Mouse (Mus musculus) hindbrain, embryonic 12.5 days (tissue): ENCODE data around the gene I830077J02Rik. TPM values are rescaled to one million over a fixed set of nuclear protein-coding genes. Genes with fewer than 3 reads are reported as not detected.

Experiments
- ATAC-seq: fragments of 200-750 bp; cut with Nextera tagmentation; 2 replicates; pipeline ENCODE4 v1.8.0; 2017; ENCODE audit warnings: moderate TSS enrichment; ENCODE audit not compliant: low FRiP score
- H3K27ac ChIP-seq: fragments of 300-500 bp; sonication (generic); 2 replicates; pipeline ENCODE4 v1.5.1; 2016; ENCODE audit warnings: mild to moderate bottlenecking
- H3K27me3 ChIP-seq: fragments of 300-500 bp; sonication (generic); 2 replicates; pipeline ENCODE4 v1.6.1; 2016; ENCODE audit warnings: mild to moderate bottlenecking
- H3K36me3 ChIP-seq: fragments of 300-500 bp; sonication (generic); 2 replicates; pipeline ENCODE4 v1.6.1; 2016; ENCODE audit warnings: mild to moderate bottlenecking
- H3K4me1 ChIP-seq: fragments of 300-500 bp; sonication (generic); 2 replicates; pipeline ENCODE4 v1.6.1; 2016
- H3K4me2 ChIP-seq: fragments of 300-500 bp; sonication (generic); replicated peaks from 2 replicates; pipeline ENCODE4 v1.6.1; 2016; ENCODE audit warnings: mild to moderate bottlenecking
- H3K4me3 ChIP-seq: fragments of 300-500 bp; sonication (generic); 2 replicates; pipeline ENCODE4 v1.5.1; 2016; ENCODE audit warnings: mild to moderate bottlenecking
- H3K9ac ChIP-seq: fragments of 300-500 bp; sonication (generic); 2 replicates; pipeline ENCODE4 v1.6.1; 2016; ENCODE audit warnings: mild to moderate bottlenecking, moderate library complexity
- H3K9me3 ChIP-seq: fragments of 300-500 bp; sonication (generic); replicated peaks from 2 replicates; pipeline ENCODE4 v1.6.1; 2016; ENCODE audit warnings: mild to moderate bottlenecking
- WGBS: fragments of 180-500 bp; shearing (Covaris S2); methylation state at CpG from one replicate; pipeline ENCODE4 v1.1.7; 2016; 5-methylcytosine and 5-hydroxymethylcytosine counted together
- polyA plus RNA-seq: library from polyadenylated mRNA; unstranded; fragments of >200 nt; fragmentation: Nextera tagmentation; extraction: Ambion mirVana; gene quantifications from 2 replicates; pipeline ENCODE4 v1.2.1, GENCODE M21; 2016

The I830077J02Rik gene
- polyA plus RNA-seq, 1 experiment from 2014 or later: 0.21 TPM

- H3K4me3 ChIP-seq: no peak overlapping the region
- no peak overlapping the region for H3K4me2 ChIP-seq
- H3K4me1 ChIP-seq: no peaks in the 10 kb centered on the region
- WGBS: 44% methylated on average over 8 of the region's 8 CpGs
- H3K9me3 ChIP-seq: no peaks in the 10 kb centered on the region
- no peak overlapping the region for H3K27ac ChIP-seq
- H3K27me3 ChIP-seq: no peaks in the 10 kb centered on the region
- H3K36me3 ChIP-seq: no peaks in the 10 kb centered on the region
- ATAC-seq: peak; percentile 63
- H3K9ac ChIP-seq: no peak overlapping the region
Observed at GRCm38 (mm10) chr3:105899394-105900147, 32.9 kb downstream of the I830077J02Rik start.

GRCm38 (mm10) chr3:105898861-105899260 lies 33.6 kb downstream of the I830077J02Rik start:
- Histone ChIP-seq H3K9ac (no peak overlapping the region), H3K9me3 (no peaks in the 10 kb centered on the region), H3K27ac (no peak overlapping the region), H3K4me3 (no peak overlapping the region), H3K4me1 (no peaks in the 10 kb centered on the region), H3K4me2 (no peak overlapping the region), H3K36me3 (no peaks in the 10 kb centered on the region), H3K27me3 (no peaks in the 10 kb centered on the region)
- 93% methylated on average over 11 of the region's 11 CpGs for WGBS
- ATAC-seq: no peak

DNA sequence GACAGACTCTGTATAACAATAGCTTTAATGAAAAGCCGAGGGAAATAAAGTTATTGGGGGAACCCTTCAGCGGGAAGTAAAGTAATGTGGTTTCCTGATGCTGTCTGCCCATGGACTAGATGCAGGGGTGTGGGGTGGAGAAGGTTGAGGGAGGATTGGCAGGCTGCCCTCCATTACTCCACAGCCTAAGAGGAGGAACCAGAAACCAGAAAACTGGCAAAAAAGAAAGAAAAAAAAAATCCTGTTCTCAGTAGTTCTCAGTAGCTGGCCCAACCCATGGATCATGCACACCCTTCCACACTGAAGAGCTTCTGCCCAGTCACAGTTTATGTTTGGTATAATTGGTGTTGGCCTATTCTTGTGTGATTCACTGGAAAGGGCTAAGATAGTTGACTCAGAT lies 34.1 kb downstream of the I830077J02Rik start:
- no peaks in the 10 kb centered on the region for H3K9me3 ChIP-seq
- no peaks in the 10 kb centered on the region for H3K27me3 ChIP-seq
- no peak overlapping the region for H3K4me2 ChIP-seq
- H3K9ac ChIP-seq: no peak overlapping the region
- no peaks in the 10 kb centered on the region for H3K4me1 ChIP-seq
- no peak overlapping the region for H3K27ac ChIP-seq
- 88% methylated on average over 2 of the region's 2 CpGs for WGBS
- H3K4me3 ChIP-seq: no peak overlapping the region
- no peaks in the 10 kb centered on the region for H3K36me3 ChIP-seq
- no peak for ATAC-seq

- ATAC-seq: no peak
- H3K4me3 ChIP-seq: no peak overlapping the region
- no peaks in the 10 kb centered on the region for H3K9me3 ChIP-seq
- no peaks in the 10 kb centered on the region for H3K36me3 ChIP-seq
- 81% methylated on average over 3 of the region's 3 CpGs for WGBS
- H3K27ac ChIP-seq: no peak overlapping the region
- no peaks in the 10 kb centered on the region for H3K27me3 ChIP-seq
- H3K9ac ChIP-seq: no peak overlapping the region
- H3K4me1 ChIP-seq: no peaks in the 10 kb centered on the region
- no peak overlapping the region for H3K4me2 ChIP-seq
Observed at GRCm38 (mm10) chr3:105896811-105897210, 35.7 kb downstream of the I830077J02Rik start.

- no peaks in the 10 kb centered on the region for H3K4me1 ChIP-seq
- H3K9me3 ChIP-seq: no peaks in the 10 kb centered on the region
- no peaks in the 10 kb centered on the region for H3K36me3 ChIP-seq
- no peak overlapping the region for H3K27ac ChIP-seq
- no peak overlapping the region for H3K4me3 ChIP-seq
- H3K27me3 ChIP-seq: no peaks in the 10 kb centered on the region
- WGBS: 81% methylated on average over 23 of the region's 23 CpGs
- H3K9ac ChIP-seq: no peak overlapping the region
- no peak for ATAC-seq
- H3K4me2 ChIP-seq: no peak overlapping the region
Observed at GRCm38 (mm10) chr3:105894601-105895592, 37.6 kb downstream of the I830077J02Rik start.

DNA sequence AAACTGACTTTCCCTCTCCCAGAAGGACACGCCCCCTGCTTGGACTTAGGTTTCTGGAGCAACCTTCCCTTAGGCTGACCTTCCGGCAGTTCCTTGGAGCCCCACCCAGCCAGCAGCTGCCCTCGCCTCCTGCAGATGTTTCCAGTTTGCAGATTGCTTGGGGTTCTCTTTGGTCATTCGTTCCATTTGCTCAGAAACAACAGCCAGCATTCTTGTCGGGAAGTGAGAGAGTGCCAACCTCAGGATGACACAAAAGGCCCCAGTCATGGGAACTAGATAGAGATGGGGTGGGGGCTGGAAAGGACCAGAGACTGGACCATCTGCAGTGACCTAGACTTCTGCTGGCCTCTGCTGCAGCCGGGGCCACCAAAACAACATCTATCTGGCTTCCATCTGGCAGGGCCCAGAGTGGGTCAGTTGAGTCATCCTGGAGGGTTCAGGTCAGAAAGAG lies 38.5 kb downstream of the I830077J02Rik start:
- Histone ChIP-seq H3K36me3 (no peaks in the 10 kb centered on the region), H3K9ac (no peak overlapping the region), H3K27me3 (no peaks in the 10 kb centered on the region), H3K4me3 (no peak overlapping the region), H3K9me3 (no peaks in the 10 kb centered on the region), H3K27ac (no peak overlapping the region), H3K4me1 (no peaks in the 10 kb centered on the region), H3K4me2 (no peak overlapping the region)
- WGBS: 56% methylated on average over 6 of the region's 6 CpGs
- ATAC-seq: no peak

GRCm38 (mm10) chr3:105892572-105893495 lies 39.6 kb downstream of the I830077J02Rik start:
- Histone ChIP-seq H3K27me3 (no peaks in the 10 kb centered on the region), H3K27ac (no peak overlapping the region), H3K4me2 (no peak overlapping the region), H3K4me3 (no peak overlapping the region), H3K9ac (no peak overlapping the region), H3K36me3 (no peaks in the 10 kb centered on the region), H3K9me3 (no peaks in the 10 kb centered on the region), H3K4me1 (no peaks in the 10 kb centered on the region)
- ATAC-seq: no peak
- 86% methylated on average over 19 of the region's 19 CpGs for WGBS

DNA sequence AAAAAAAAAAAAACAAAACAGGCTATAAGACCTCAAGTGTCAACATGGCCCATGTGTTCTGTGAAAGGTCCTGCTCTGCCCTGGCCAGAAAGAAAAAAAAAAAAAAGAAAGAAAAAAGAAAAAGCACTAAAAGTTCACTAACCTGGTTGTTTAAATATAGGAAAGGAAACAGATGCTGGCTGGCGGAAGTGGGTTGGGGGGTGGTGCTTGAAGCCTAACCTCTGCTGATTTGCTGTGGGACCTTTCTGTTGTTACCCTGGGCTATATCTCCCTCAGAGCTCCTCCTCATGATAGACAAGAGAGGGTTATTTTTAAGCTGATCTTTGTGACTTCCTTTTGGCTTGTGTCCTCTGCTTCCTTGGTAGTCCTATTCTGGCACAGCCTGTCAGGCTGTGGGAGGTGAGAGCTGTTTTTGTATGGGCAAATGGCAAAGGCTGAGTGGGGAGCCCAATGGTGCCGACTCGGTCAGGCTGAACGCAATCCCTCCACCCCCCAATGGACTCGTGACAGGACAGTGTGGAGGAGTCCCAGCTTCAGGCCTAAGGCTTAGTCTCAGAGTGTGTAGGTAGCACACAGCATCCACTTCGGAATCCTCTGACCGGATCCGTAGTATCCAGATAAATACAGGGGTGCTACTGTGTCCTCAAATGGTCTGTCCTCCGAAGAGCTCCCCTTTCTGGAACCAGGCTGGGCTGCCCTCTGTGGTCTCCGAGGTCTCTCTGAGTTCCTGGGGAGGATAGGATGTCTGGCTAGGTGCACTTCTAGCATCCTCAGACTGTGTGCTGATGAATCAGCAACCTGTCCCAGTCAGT lies 40.5 kb downstream of the I830077J02Rik start:
- 77% methylated on average over 10 of the region's 10 CpGs for WGBS

GRCm38 (mm10) chr3:105891141-105891540 lies 41.3 kb downstream of the I830077J02Rik start:
- no peaks in the 10 kb centered on the region for H3K36me3 ChIP-seq
- H3K9me3 ChIP-seq: no peaks in the 10 kb centered on the region
- no peak overlapping the region for H3K4me3 ChIP-seq
- H3K4me2 ChIP-seq: no peak overlapping the region
- H3K4me1 ChIP-seq: no peaks in the 10 kb centered on the region
- no peak overlapping the region for H3K9ac ChIP-seq
- ATAC-seq: no peak
- WGBS: 83% methylated on average over 3 of the region's 3 CpGs
- no peaks in the 10 kb centered on the region for H3K27me3 ChIP-seq
- H3K27ac ChIP-seq: no peak overlapping the region

More for the DNA sequence above, 40.5 kb downstream of the I830077J02Rik start:
- no peaks in the 10 kb centered on the region for H3K4me1 ChIP-seq
- H3K4me2 ChIP-seq: no peak overlapping the region
- H3K9me3 ChIP-seq: no peaks in the 10 kb centered on the region
- no peak overlapping the region for H3K9ac ChIP-seq
- no peaks in the 10 kb centered on the region for H3K36me3 ChIP-seq
- H3K27me3 ChIP-seq: no peaks in the 10 kb centered on the region
- no peak overlapping the region for H3K4me3 ChIP-seq
- no peak overlapping the region for H3K27ac ChIP-seq
- no peak for ATAC-seq

GRCm38 (mm10) chr3:105890220-105890619 lies 42.2 kb downstream of the I830077J02Rik start:
- H3K4me3 ChIP-seq: no peak overlapping the region

DNA sequence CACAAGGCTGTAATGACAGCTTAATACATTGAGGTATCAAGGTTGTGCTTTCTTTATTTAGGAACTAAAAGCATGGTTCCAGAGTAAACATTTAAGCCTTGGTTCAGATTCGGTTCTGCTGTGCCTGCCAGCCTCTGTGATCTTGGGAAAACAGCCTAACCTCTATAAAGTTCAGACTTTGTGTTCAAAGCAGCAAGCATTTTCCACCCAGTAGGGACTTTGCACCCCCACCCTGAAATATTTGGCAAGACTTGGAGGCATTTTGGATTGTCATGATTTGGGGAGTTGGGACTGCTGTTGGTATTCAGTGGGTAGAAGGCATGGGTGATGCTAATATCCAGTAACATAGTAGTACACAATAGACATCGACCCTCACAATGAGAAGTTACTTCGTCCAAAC lies 43.5 kb downstream of the I830077J02Rik start:
- Histone ChIP-seq H3K27me3 (no peaks in the 10 kb centered on the region), H3K4me2 (no peak overlapping the region), H3K4me3 (no peak overlapping the region), H3K4me1 (no peaks in the 10 kb centered on the region), H3K9me3 (no peaks in the 10 kb centered on the region), H3K36me3 (no peaks in the 10 kb centered on the region), H3K9ac (no peak overlapping the region), H3K27ac (no peak overlapping the region)
- WGBS: 75% methylated on average over 3 of the region's 3 CpGs
- no peak for ATAC-seq

More at GRCm38 (mm10) chr3:105890220-105890619, 42.2 kb downstream of the I830077J02Rik start:
- H3K9me3 ChIP-seq: no peaks in the 10 kb centered on the region
- H3K27ac ChIP-seq: no peak overlapping the region
- no peak overlapping the region for H3K4me2 ChIP-seq
- no peaks in the 10 kb centered on the region for H3K4me1 ChIP-seq
- ATAC-seq: no peak
- H3K9ac ChIP-seq: no peak overlapping the region
- WGBS: 80% methylated on average over 4 of the region's 4 CpGs
- H3K27me3 ChIP-seq: no peaks in the 10 kb centered on the region
- H3K36me3 ChIP-seq: no peaks in the 10 kb centered on the region
